Mouse (Mus musculus) heart, embryonic 15.5 days (tissue): ENCODE measurements around the gene 1700102P08Rik. TPM values are rescaled to one million over a fixed set of nuclear protein-coding genes. Genes with fewer than 3 reads are reported as not detected.

Experiments
- ATAC-seq: fragments of 200-750 bp; cut with Nextera tagmentation; replicated peaks from 2 replicates; pipeline ENCODE4 v1.8.0; 2017; ENCODE audit warnings: low read depth, moderate TSS enrichment; ENCODE audit not compliant: insufficient number of reproducible peaks, insufficient read depth, low FRiP score
- H3K27ac ChIP-seq: fragments of 300-500 bp; sonication (generic); 2 replicates; pipeline ENCODE4 v1.5.1; 2015; ENCODE audit warnings: mild to moderate bottlenecking, inconsistent platforms
- H3K27me3 ChIP-seq: fragments of 300-500 bp; sonication (generic); 2 replicates; pipeline ENCODE4 v1.6.1; 2015; ENCODE audit warnings: inconsistent platforms
- H3K36me3 ChIP-seq: fragments of 300-500 bp; sonication (generic); 2 replicates; pipeline ENCODE4 v1.6.1; 2015; ENCODE audit warnings: mild to moderate bottlenecking, inconsistent platforms
- H3K4me1 ChIP-seq: fragments of 300-500 bp; sonication (generic); replicated peaks from 2 replicates; pipeline ENCODE4 v1.6.1; 2015; ENCODE audit warnings: inconsistent platforms
- H3K4me2 ChIP-seq: fragments of 300-500 bp; sonication (generic); 2 replicates; pipeline ENCODE4 v1.6.1; 2015; ENCODE audit warnings: inconsistent platforms, mild to moderate bottlenecking, moderate library complexity
- H3K4me3 ChIP-seq: fragments of 300-500 bp; sonication (generic); 2 replicates; pipeline ENCODE4 v1.5.1; 2015; ENCODE audit warnings: mild to moderate bottlenecking, inconsistent platforms
- H3K9ac ChIP-seq: fragments of 300-500 bp; sonication (generic); 2 replicates; pipeline ENCODE4 v1.6.1; 2015; ENCODE audit warnings: mild to moderate bottlenecking, inconsistent platforms
- H3K9me3 ChIP-seq: fragments of 300-500 bp; sonication (generic); replicated peaks from 2 replicates; pipeline ENCODE4 v1.6.1; 2016; ENCODE audit warnings: inconsistent platforms
- WGBS: fragments of 180-500 bp; shearing (Covaris S2); methylation state at CpG from one replicate; pipeline ENCODE4 v1.1.7; 2015; ENCODE audit warnings: mixed read lengths; 5-methylcytosine and 5-hydroxymethylcytosine counted together
- polyA plus RNA-seq: library from polyadenylated mRNA; unstranded; fragments of >200 nt; fragmentation: Nextera tagmentation; extraction: Ambion mirVana; gene quantifications from 2 replicates; pipeline ENCODE4 v1.2.1, GENCODE M21; 2015

Gene 1700102P08Rik
- polyA plus RNA-seq, 1 experiment from 2014 or later: 0.53 TPM

- no peak overlapping the region for H3K4me3 ChIP-seq
- H3K9ac ChIP-seq: no peak overlapping the region
- no peak for ATAC-seq
- no peak overlapping the region for H3K4me2 ChIP-seq
- no peaks in the 10 kb centered on the region for H3K9me3 ChIP-seq
- 0 out of 2 replicates have a peak, but pooled peaks cover 3% of the 10 kb centered on the region for H3K4me1 ChIP-seq
- peaks cover 86% of the 10 kb centered on the region for H3K36me3 ChIP-seq
- 89% methylated on average over 9 of the region's 9 CpGs for WGBS
- H3K27me3 ChIP-seq: no peaks in the 10 kb centered on the region
- no peak overlapping the region for H3K27ac ChIP-seq
Measured at GRCm38 (mm10) chr9:108381382-108381781, 11.2 kb upstream of the 1700102P08Rik start.

- Histone ChIP-seq H3K9ac (no peak overlapping the region), H3K27me3 (no peaks in the 10 kb centered on the region), H3K9me3 (no peaks in the 10 kb centered on the region), H3K27ac (no peak overlapping the region), H3K36me3 (peaks cover 87% of the 10 kb centered on the region), H3K4me1 (no peaks in the 10 kb centered on the region), H3K4me3 (no peak overlapping the region), H3K4me2 (no peak overlapping the region)
- ATAC-seq: no peak
- 74% methylated on average over 7 of the region's 7 CpGs for WGBS
Measured at GRCm38 (mm10) chr9:108385006-108385405, 7.6 kb upstream of the 1700102P08Rik start.

GRCm38 (mm10) chr9:108386816-108387215, 5.8 kb upstream of the 1700102P08Rik start:
- Histone ChIP-seq H3K9ac (no peak overlapping the region), H3K4me2 (no peak overlapping the region), H3K27me3 (no peaks in the 10 kb centered on the region), H3K36me3 (peaks cover 80% of the 10 kb centered on the region), H3K27ac (no peak overlapping the region), H3K9me3 (no peaks in the 10 kb centered on the region), H3K4me3 (no peak overlapping the region), H3K4me1 (no peaks in the 10 kb centered on the region)
- no peak for ATAC-seq
- 78% methylated on average over 4 of the region's 4 CpGs for WGBS

GRCm38 (mm10) chr9:108388601-108389000, 4.0 kb upstream of the 1700102P08Rik start:
- H3K9me3 ChIP-seq: no peaks in the 10 kb centered on the region
- H3K27ac ChIP-seq: no peak overlapping the region
- no peaks in the 10 kb centered on the region for H3K27me3 ChIP-seq
- peaks cover 81% of the 10 kb centered on the region for H3K36me3 ChIP-seq
- H3K4me2 ChIP-seq: no peak overlapping the region
- no peak for ATAC-seq
- H3K9ac ChIP-seq: no peak overlapping the region
- 88% methylated on average over 10 of the region's 10 CpGs for WGBS
- no peaks in the 10 kb centered on the region for H3K4me1 ChIP-seq
- H3K4me3 ChIP-seq: no peak overlapping the region

- Histone ChIP-seq H3K9ac (no peak overlapping the region), H3K27ac (no peak overlapping the region), H3K9me3 (no peaks in the 10 kb centered on the region), H3K4me2 (no peak overlapping the region), H3K27me3 (no peaks in the 10 kb centered on the region), H3K4me1 (no peaks in the 10 kb centered on the region), H3K36me3 (peaks cover 80% of the 10 kb centered on the region), H3K4me3 (no peak overlapping the region)
- no peak for ATAC-seq
- 78% methylated on average over 6 of the region's 6 CpGs for WGBS
Measured at GRCm38 (mm10) chr9:108389220-108389619, 3.4 kb upstream of the 1700102P08Rik start.

- peaks cover 41% of the 10 kb centered on the region for H3K36me3 ChIP-seq
- 92% methylated on average over 6 of the region's 6 CpGs for WGBS
- H3K9ac ChIP-seq: no peak overlapping the region
- no peak overlapping the region for H3K4me2 ChIP-seq
- H3K4me3 ChIP-seq: no peak overlapping the region
- no peaks in the 10 kb centered on the region for H3K4me1 ChIP-seq
- H3K27ac ChIP-seq: no peak overlapping the region
- ATAC-seq: no peak
- H3K9me3 ChIP-seq: no peaks in the 10 kb centered on the region
- H3K27me3 ChIP-seq: no peaks in the 10 kb centered on the region
Measured at GRCm38 (mm10) chr9:108394191-108394590, 1.6 kb downstream of the 1700102P08Rik start.

GRCm38 (mm10) chr9:108395427-108395826, 2.8 kb downstream of the 1700102P08Rik start:
- no peak overlapping the region for H3K27ac ChIP-seq
- H3K4me3 ChIP-seq: no peak overlapping the region
- ATAC-seq: no peak
- H3K36me3 ChIP-seq: peaks cover 33% of the 10 kb centered on the region
- no peaks in the 10 kb centered on the region for H3K4me1 ChIP-seq
- no peak overlapping the region for H3K4me2 ChIP-seq
- H3K9me3 ChIP-seq: no peaks in the 10 kb centered on the region
- no peaks in the 10 kb centered on the region for H3K27me3 ChIP-seq
- 89% methylated on average over 1 of the region's 1 CpGs for WGBS
- H3K9ac ChIP-seq: no peak overlapping the region

GRCm38 (mm10) chr9:108398324-108398723, 5.7 kb downstream of the 1700102P08Rik start:
- no peaks in the 10 kb centered on the region for H3K9me3 ChIP-seq
- no peak overlapping the region for H3K9ac ChIP-seq
- H3K4me2 ChIP-seq: no peak overlapping the region
- H3K36me3 ChIP-seq: peaks cover 10% of the 10 kb centered on the region
- H3K27ac ChIP-seq: no peak overlapping the region
- no peak for ATAC-seq
- H3K27me3 ChIP-seq: no peaks in the 10 kb centered on the region
- no peak overlapping the region for H3K4me3 ChIP-seq
- H3K4me1 ChIP-seq: peaks cover 9% of the 10 kb centered on the region
- 86% methylated on average over 3 of the region's 3 CpGs for WGBS

GRCm38 (mm10) chr9:108401186-108401960, 8.8 kb downstream of the 1700102P08Rik start:
- WGBS: 60% methylated on average over 7 of the region's 7 CpGs
- H3K36me3 ChIP-seq: no peaks in the 10 kb centered on the region
- H3K4me2 ChIP-seq: no peak overlapping the region
- H3K9ac ChIP-seq: no peak overlapping the region
- no peak overlapping the region for H3K27ac ChIP-seq
- H3K27me3 ChIP-seq: no peaks in the 10 kb centered on the region
- ATAC-seq: no peak
- peaks cover 9% of the 10 kb centered on the region for H3K4me1 ChIP-seq
- H3K9me3 ChIP-seq: no peaks in the 10 kb centered on the region
- H3K4me3 ChIP-seq: no peak overlapping the region

GRCm38 (mm10) chr9:108403081-108403480, 10.5 kb downstream of the 1700102P08Rik start:
- H3K9me3 ChIP-seq: no peaks in the 10 kb centered on the region
- 81% methylated on average over 4 of the region's 4 CpGs for WGBS
- peaks cover 9% of the 10 kb centered on the region for H3K4me1 ChIP-seq
- no peak overlapping the region for H3K9ac ChIP-seq
- no peak overlapping the region for H3K4me3 ChIP-seq
- H3K27ac ChIP-seq: no peak overlapping the region
- no peak for ATAC-seq
- no peak overlapping the region for H3K4me2 ChIP-seq
- no peaks in the 10 kb centered on the region for H3K27me3 ChIP-seq
- H3K36me3 ChIP-seq: no peaks in the 10 kb centered on the region

GRCm38 (mm10) chr9:108404451-108404850, 11.8 kb downstream of the 1700102P08Rik start:
- H3K9me3 ChIP-seq: no peaks in the 10 kb centered on the region
- H3K4me1 ChIP-seq: peaks cover 10% of the 10 kb centered on the region
- no peaks in the 10 kb centered on the region for H3K27me3 ChIP-seq
- no peak overlapping the region for H3K9ac ChIP-seq
- H3K4me3 ChIP-seq: no peak overlapping the region
- H3K4me2 ChIP-seq: no peak overlapping the region
- WGBS: 66% methylated on average over 8 of the region's 8 CpGs
- H3K27ac ChIP-seq: no peak overlapping the region
- ATAC-seq: no peak
- H3K36me3 ChIP-seq: no peaks in the 10 kb centered on the region

- Histone ChIP-seq H3K4me3 (no peak overlapping the region), H3K27me3 (no peaks in the 10 kb centered on the region), H3K36me3 (no peaks in the 10 kb centered on the region), H3K4me2 (no peak overlapping the region), H3K27ac (no peak overlapping the region), H3K4me1 (peaks cover 4% of the 10 kb centered on the region; the same call in 1 of the 2 replicates), H3K9ac (no peak overlapping the region), H3K9me3 (no peaks in the 10 kb centered on the region)
- WGBS: 63% methylated on average over 4 of the region's 4 CpGs
- ATAC-seq: no peak
Measured at GRCm38 (mm10) chr9:108409535-108409934, 16.9 kb downstream of the 1700102P08Rik start.
